ENCODE assay signal across 8 mouse cellular contexts in the genomic region with DNA sequence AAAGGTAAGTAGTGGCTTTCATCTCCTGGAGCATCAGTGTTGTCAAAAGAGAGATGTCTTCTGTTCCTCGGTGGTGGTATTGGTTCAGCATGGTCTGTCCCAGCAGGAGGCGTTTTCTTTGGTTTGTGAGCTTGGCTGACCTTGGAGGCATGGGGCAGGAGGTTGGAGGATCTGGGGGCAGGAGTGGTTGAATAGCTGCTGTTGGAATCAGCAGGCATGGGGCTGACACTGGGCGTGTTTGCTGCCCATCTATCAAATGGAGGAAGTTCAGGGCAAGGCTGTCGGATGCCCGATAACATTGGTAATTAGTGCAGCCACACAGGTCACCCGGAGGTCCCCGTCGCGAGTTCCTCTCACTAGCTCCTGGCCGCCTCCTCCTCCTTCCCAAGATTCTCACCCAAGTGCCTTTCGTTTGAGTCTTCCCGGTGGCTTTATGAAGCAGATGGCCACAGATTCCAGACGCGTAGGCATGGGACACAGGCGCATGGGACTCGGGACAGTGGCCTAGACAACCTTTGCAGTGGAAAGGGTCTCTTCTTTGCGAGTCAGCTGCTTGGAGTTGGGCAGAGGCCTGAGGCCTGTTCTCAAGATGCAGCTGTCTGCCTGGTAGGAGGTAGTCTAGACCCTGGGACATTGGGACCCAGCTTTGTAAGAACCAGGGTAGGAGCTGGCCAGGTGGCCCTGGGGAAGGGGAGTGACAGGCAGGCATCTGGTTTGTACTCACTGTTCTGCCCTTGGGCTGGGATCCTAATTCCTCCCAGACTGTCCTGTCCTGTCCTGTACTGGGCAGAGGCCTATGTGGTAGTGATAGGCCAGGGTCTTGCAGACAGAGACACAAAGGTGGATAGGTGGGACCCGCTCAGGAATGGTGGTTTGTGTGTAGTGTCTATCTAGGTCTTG. TPM values are rescaled to one million over a fixed set of nuclear protein-coding genes. Genes with fewer than 3 reads are reported as not detected.
A peak's percentile ranks its signal among the peaks of the same experiment; 100 is the strongest.
DNase-seq lines count a peak whose midpoint lies in the region; ATAC-seq and TF ChIP-seq lines count a peak whose summit lies in the region.

No protein-coding gene starts in this region.

- TF ChIP-seq CTCF in spleen, adult 2 months (IDR thresholded peaks at IDR 0.05; ENCODE audit: extremely low read depth, insufficient read depth, insufficient read length, insufficient replicate concordance) = no peak

- H3K4me3 ChIP-seq in spleen, adult 2 months (ENCODE audit: extremely low read depth, insufficient read depth, insufficient read length) = peak overlapping the region; percentile 26; the same call in 1 of the 2 replicates
- H3K4me3 ChIP-seq in limb, embryonic 10.5 days = peak overlapping the region; percentile 76
- H3K4me3 ChIP-seq in neural tube, embryonic 13.5 days = peak overlapping the region; percentile 63

- ATAC-seq in neural tube, embryonic 13.5 days (ENCODE audit: low read depth) = no peak

- peak overlapping the region; percentile 82 for H3K9ac ChIP-seq in neural tube, embryonic 13.5 days

- H3K4me1 ChIP-seq in spleen, adult 2 months (ENCODE audit: control insufficient read depth, insufficient read depth, insufficient read length) = peaks cover 3% of the 10 kb centered on the region; the same call in 1 of the 2 replicates
- peaks cover 86% of the 10 kb centered on the region for H3K4me1 ChIP-seq in limb, embryonic 10.5 days
- peaks cover 89% of the 10 kb centered on the region for H3K4me1 ChIP-seq in neural tube, embryonic 13.5 days (replicated peaks)

- intact Hi-C loops in heart, postnatal 10 days (cut with DNase I) = loop anchor here (2.0 kb wide), 2 partner anchors 34 to 52 kb away; no protein-coding TSS in a partner anchor
- intact Hi-C loops in left cerebral cortex, postnatal 25 days (cut with DNase I) = no loop called here

- WGBS in spleen, adult 2 months = 51% methylated on average over 18 of the region's 18 CpGs
- 18% methylated on average over 18 of the region's 18 CpGs for WGBS in limb, embryonic 10.5 days
- WGBS in neural tube, embryonic 13.5 days = 20% methylated on average over 18 of the region's 18 CpGs

- TF ChIP-seq POLR2A in spleen, adult 2 months (IDR thresholded peaks at IDR 0.05; ENCODE audit: low read depth, low read length) = no peak

- no peaks in the 10 kb centered on the region for H3K9me3 ChIP-seq in limb, embryonic 10.5 days (replicated peaks)
- no peaks in the 10 kb centered on the region for H3K9me3 ChIP-seq in neural tube, embryonic 13.5 days

- DNase-seq in spleen, adult 2 months (ENCODE audit: low read depth in 1 of 2, low spot score in 2 of 2) = no peak
- DNase-seq in spleen, postnatal 14 days (ENCODE audit: low spot score in 2 of 2) = no peak
- peak; percentile 38 for DNase-seq in heart, postnatal 10 days
- no peak for DNase-seq in limb, embryonic 10.5 days (ENCODE audit: low spot score)
- no peak for DNase-seq in thymus, postnatal 14 days
- no peak for DNase-seq in left cerebral cortex, postnatal 25 days (ENCODE audit: low spot score in 2 of 2)
- no peak for DNase-seq in frontal cortex, postnatal 14 days (ENCODE audit: low spot score in 2 of 2)

- H3K27ac ChIP-seq in spleen, adult 2 months (ENCODE audit: insufficient read depth, low read length) = no peak overlapping the region
- H3K27ac ChIP-seq in limb, embryonic 10.5 days = peak overlapping the region; percentile 88
- H3K27ac ChIP-seq in neural tube, embryonic 13.5 days (replicated peaks) = no peak overlapping the region

- peak overlapping the region; percentile 82 for H3K4me2 ChIP-seq in neural tube, embryonic 13.5 days

- no peaks in the 10 kb centered on the region for H3K36me3 ChIP-seq in spleen, adult 2 months (ENCODE audit: control insufficient read depth, insufficient read depth, low read length)
- H3K36me3 ChIP-seq in limb, embryonic 10.5 days = peaks cover 18% of the 10 kb centered on the region
- H3K36me3 ChIP-seq in neural tube, embryonic 13.5 days = no peaks in the 10 kb centered on the region

- peaks cover 20% of the 10 kb centered on the region for H3K27me3 ChIP-seq in spleen, adult 2 months (ENCODE audit: control insufficient read depth, insufficient read depth, low read length)
- peaks cover 27% of the 10 kb centered on the region for H3K27me3 ChIP-seq in limb, embryonic 10.5 days (ENCODE audit: low read depth, poor library complexity, severe bottlenecking)
- H3K27me3 ChIP-seq in neural tube, embryonic 13.5 days = peaks cover 25% of the 10 kb centered on the region

RNA-seq across cellular contexts. Expression of gene Gse1, which starts 2.7 kb away (rescaled TPM):
- 39.2 and 49.3 TPM in 2 replicates for polyA plus RNA-seq in spleen, adult 2 months (2012; rRNA removed)
- 10 to 100 TPM; 32.6 to 34.6 TPM for total RNA-seq in heart, postnatal 10 days (2021)
- 6.7 and 8.1 TPM in 2 replicates for polyA plus RNA-seq in limb, embryonic 10.5 days (2016; fragmentation: Nextera tagmentation; extraction: Ambion mirVana)
- polyA plus RNA-seq in neural tube, embryonic 13.5 days (2015; fragmentation: Nextera tagmentation; extraction: Ambion mirVana) = 17.0 and 17.1 TPM in 2 replicates
- total RNA-seq in left cerebral cortex, postnatal 25 days (2021) = 10 to 100 TPM; 74.2 to 79.4 TPM

RNA-seq across cellular contexts. Expression of gene Fam92b, which starts 53.7 kb away (rescaled TPM):
- polyA plus RNA-seq in spleen, adult 2 months (2012; rRNA removed) = not detected in 2 replicates
- total RNA-seq in heart, postnatal 10 days (2021) = not detected
- polyA plus RNA-seq in limb, embryonic 10.5 days (2016; fragmentation: Nextera tagmentation; extraction: Ambion mirVana) = 0.16 TPM in 1 of 2 replicates, not detected in the other
- polyA plus RNA-seq in neural tube, embryonic 13.5 days (2015; fragmentation: Nextera tagmentation; extraction: Ambion mirVana) = 2.3 and 2.7 TPM in 2 replicates
- under 1 TPM; 0.50 to 0.55 TPM for total RNA-seq in left cerebral cortex, postnatal 25 days (2021)

Comparison
In these comparisons a context has a peak if more than half of its experiments do, and no peak if none do; other contexts are left out.
1. DNase-seq: peak in heart, postnatal 10 days (2 of 2); none in spleen, adult 2 months (0 of 2), spleen, postnatal 14 days (0 of 2), limb, embryonic 10.5 days (single experiment), thymus, postnatal 14 days (single experiment), left cerebral cortex, postnatal 25 days (0 of 2) and frontal cortex, postnatal 14 days (0 of 2).
2. H3K4me3 ChIP-seq: peak in every context shown above with its lines; median percentile 76 in limb, embryonic 10.5 days; 63 in neural tube, embryonic 13.5 days; 26 in spleen, adult 2 months.